Mouse (Mus musculus): ENCODE results near the gene Nbdy.

- TF ChIP-seq GATA1 (IDR thresholded peaks at IDR 0.05; ENCODE audit: low read length), result no peak
- no peak for TF ChIP-seq TAL1 (IDR thresholded peaks at IDR 0.05; ENCODE audit: low read length)
These were observed 12.3 kb downstream of the Nbdy start for GRCm38 (mm10) chrX:153735697-153736096.
